Mouse (Mus musculus) liver, postnatal 0 days (tissue): ENCODE results near the gene Plekhg1. TPM values are rescaled to one million over a fixed set of nuclear protein-coding genes. Genes with fewer than 3 reads are reported as not detected.

ENCODE experiments used
- ATAC-seq: fragments of 200-750 bp; cut with Nextera tagmentation; 2 replicates; pipeline ENCODE4 v1.8.0; 2017; ENCODE audit warnings: mild to moderate bottlenecking, moderate library complexity
- DNase-seq: peaks from one replicate; pipeline ENCODE4 v3.0.0-alpha.2; 2016
- H3K27ac ChIP-seq: fragments of 300-500 bp; sonication (generic); 2 replicates; pipeline ENCODE4 v1.5.1; 2014; ENCODE audit warnings: antibody characterized with exemption, moderate library complexity, mild to moderate bottlenecking, low read depth
- H3K27me3 ChIP-seq: fragments of 300-500 bp; sonication (generic); 2 replicates; pipeline ENCODE4 v1.6.1; 2014; ENCODE audit warnings: low read length, control low read depth, mixed read lengths; ENCODE audit not compliant: insufficient read depth
- H3K36me3 ChIP-seq: fragments of 300-500 bp; sonication (generic); replicated peaks from 2 replicates; pipeline ENCODE4 v1.6.1; 2014; ENCODE audit warnings: mild to moderate bottlenecking, control low read depth, low read length, moderate library complexity, mixed read lengths; ENCODE audit not compliant: insufficient read depth
- H3K4me1 ChIP-seq: fragments of 300-500 bp; sonication (generic); 2 replicates; pipeline ENCODE4 v1.6.1; 2014; ENCODE audit warnings: antibody characterized with exemption, mild to moderate bottlenecking, control low read depth; ENCODE audit not compliant: insufficient read depth
- H3K4me2 ChIP-seq: fragments of 300-500 bp; sonication (generic); 2 replicates; pipeline ENCODE4 v1.6.1; 2014; ENCODE audit warnings: low read depth, mild to moderate bottlenecking, low read length, moderate library complexity, mixed read lengths
- H3K4me3 ChIP-seq: fragments of 300-500 bp; sonication (generic); 2 replicates; pipeline ENCODE4 v1.5.1; 2014; ENCODE audit warnings: low read depth, low read length
- H3K9ac ChIP-seq: fragments of 300-500 bp; sonication (generic); replicated peaks from 2 replicates; pipeline ENCODE4 v1.6.1; 2014; ENCODE audit warnings: mild to moderate bottlenecking, moderate library complexity
- H3K9me3 ChIP-seq: fragments of 300-500 bp; sonication (generic); 2 replicates; pipeline ENCODE4 v1.6.1; 2016; ENCODE audit warnings: mild to moderate bottlenecking, control low read depth, low read length, mixed read lengths
- CTCF ChIP-seq: sonication (generic); IDR thresholded peaks from 2 replicates; pipeline ENCODE4 v1.5.1; 2016; ENCODE audit warnings: antibody characterized with exemption, low read depth
- EP300 ChIP-seq: IDR thresholded peaks from 2 replicates; pipeline ENCODE4 v1.6.1; 2016; ENCODE audit warnings: antibody characterized with exemption, low read depth, mild to moderate bottlenecking
- WGBS: fragments of 180-500 bp; shearing (Covaris S2); extraction: QIAGEN DNeasy Blood & Tissue Kit; methylation state at CpG from one replicate; pipeline ENCODE4 v1.1.7; 2014; ENCODE audit not compliant: insufficient replicate concordance; 5-methylcytosine and 5-hydroxymethylcytosine counted together
- polyA plus RNA-seq: library from polyadenylated mRNA; unstranded; fragments of >200 nt; fragmentation: Nextera tagmentation; extraction: Ambion mirVana; gene quantifications from 2 replicates; pipeline ENCODE4 v1.2.1, GENCODE M21; 2015

Plekhg1 gene
- polyA plus RNA-seq, 1 experiment from 2014 or later, result 1.7 TPM

GRCm38 (mm10) chr10:3969026-3969425 is 228.9 kb downstream of the Plekhg1 start:
- Histone ChIP-seq H3K4me3 (no peak overlapping the region), H3K27ac (no peak overlapping the region), H3K9ac (no peak overlapping the region), H3K4me2 (no peak overlapping the region), H3K9me3 (no peaks in the 10 kb centered on the region), H3K36me3 (0 out of 2 replicates have a peak, but pooled peaks cover 4% of the 10 kb centered on the region), H3K27me3 (no peaks in the 10 kb centered on the region), H3K4me1 (peaks cover 10% of the 10 kb centered on the region)
- TF ChIP-seq CTCF, result no peak
- TF ChIP-seq EP300, result no peak
- ATAC-seq (no peak), DNase-seq (no peak)
- WGBS, result 63% methylated on average over 3 of the region's 3 CpGs

GRCm38 (mm10) chr10:3972237-3972636 is 232.1 kb downstream of the Plekhg1 start:
- peaks cover 35% of the 10 kb centered on the region for H3K4me1 ChIP-seq
- WGBS, result 66% methylated on average over 9 of the region's 9 CpGs
- no peak for ATAC-seq
- H3K27ac ChIP-seq, result peak overlapping the region; percentile 96
- H3K36me3 ChIP-seq, result no peaks in the 10 kb centered on the region
- H3K9ac ChIP-seq, result no peak overlapping the region
- H3K4me3 ChIP-seq, result peak overlapping the region; percentile 71
- H3K27me3 ChIP-seq, result no peaks in the 10 kb centered on the region
- H3K9me3 ChIP-seq, result no peaks in the 10 kb centered on the region
- H3K4me2 ChIP-seq, result peak overlapping the region; percentile 98
- peak; percentile 21 for DNase-seq
- TF ChIP-seq CTCF (no peak), EP300 (no peak)

GRCm38 (mm10) chr10:3972981-3973588 is 232.9 kb downstream of the Plekhg1 start, which contains the start of gene Mthfd1l:
Gene Mthfd1l (plus strand): TSS chr10:3973118.
- WGBS, result under 1% methylated on average over 38 of the region's 40 CpGs
- Histone ChIP-seq H3K4me3 (peak within 1 kb of the TSS; percentile 71), H3K9ac (peak within 1 kb of the TSS; percentile 77), H3K36me3 (no peaks in the 10 kb centered on the region), H3K9me3 (no peaks in the 10 kb centered on the region), H3K4me2 (peak within 1 kb of the TSS; percentile 98), H3K27me3 (no peaks in the 10 kb centered on the region), H3K4me1 (peaks cover 42% of the 10 kb centered on the region), H3K27ac (peak within 1 kb of the TSS; percentile 96)
- peak; percentile 80 for ATAC-seq
- TF ChIP-seq CTCF (peak; percentile 93), EP300 (no peak)
- peak; percentile 90 for DNase-seq

- ATAC-seq (peak; percentile 86), DNase-seq (peak; percentile 92)
- Histone ChIP-seq H3K4me1 (peaks cover 42% of the 10 kb centered on the region), H3K9me3 (no peaks in the 10 kb centered on the region), H3K36me3 (no peaks in the 10 kb centered on the region), H3K4me3 (peak overlapping the region; percentile 71), H3K9ac (peak overlapping the region; percentile 77), H3K4me2 (peak overlapping the region; percentile 98), H3K27ac (peak overlapping the region; percentile 96), H3K27me3 (no peaks in the 10 kb centered on the region)
- TF ChIP-seq EP300 (no peak; the same call in 1 of the 2 replicates), CTCF (0 out of 2 replicates have a peak, but pooled peaks have one; percentile 2)
- WGBS, result under 1% methylated on average over 39 of the region's 39 CpGs
These were observed 233.5 kb downstream of the Plekhg1 start for GRCm38 (mm10) chr10:3973589-3974070.

- DNase-seq (no peak), ATAC-seq (no peak)
- Histone ChIP-seq H3K27me3 (no peaks in the 10 kb centered on the region), H3K9me3 (no peaks in the 10 kb centered on the region), H3K27ac (peak overlapping the region; percentile 96), H3K4me2 (peak overlapping the region; percentile 98), H3K36me3 (peaks cover 3% of the 10 kb centered on the region; the same call in 1 of the 2 replicates), H3K4me1 (peaks cover 46% of the 10 kb centered on the region), H3K4me3 (peak overlapping the region; percentile 71), H3K9ac (peak overlapping the region; percentile 77; the same call in 1 of the 2 replicates)
- 68% methylated on average over 3 of the region's 3 CpGs for WGBS
- TF ChIP-seq EP300, result no peak
These were observed 234.2 kb downstream of the Plekhg1 start for GRCm38 (mm10) chr10:3974380-3974779.

- 34% methylated on average over 6 of the region's 6 CpGs for WGBS
- Histone ChIP-seq H3K4me2 (peak overlapping the region; percentile 98), H3K36me3 (peaks cover 15% of the 10 kb centered on the region), H3K27ac (peak overlapping the region; percentile 96), H3K4me3 (no peak overlapping the region), H3K4me1 (peaks cover 46% of the 10 kb centered on the region), H3K27me3 (no peaks in the 10 kb centered on the region), H3K9me3 (no peaks in the 10 kb centered on the region), H3K9ac (no peak overlapping the region)
- no peak for DNase-seq
- TF ChIP-seq CTCF, result no peak
- TF ChIP-seq EP300, result no peak
- ATAC-seq, result no peak
These were observed 235.9 kb downstream of the Plekhg1 start for GRCm38 (mm10) chr10:3975898-3976622.
